Mouse (Mus musculus) megakaryocyte, adult 5-6 weeks (primary cell): ENCODE measurements around the gene Fstl3. TPM values are rescaled to one million over a fixed set of nuclear protein-coding genes. Genes with fewer than 3 reads are reported as not detected.
"Not testable (repeated sequence)": the region's sequence is repeated elsewhere in the genome, so short reads cannot be mapped to it uniquely, and the experiment has no call there.

Experiments used
- ATAC-seq: 2 replicates; pipeline ENCODE4 v1.8.0; 2016; ENCODE audit warnings: mild to moderate bottlenecking, inconsistent platforms; ENCODE audit not compliant: poor library complexity, severe bottlenecking
- total RNA-seq, 2 experiments: library from RNA; stranded (forward) in 1 of 2; stranded (reverse) in 1 of 2; fragments of 153-499, 151-499 nt in 1 of 2; fragments of 221-1000, 200-1000 nt in 1 of 2; gene quantifications; 2 replicates each; pipeline versions ENCODE4 v1.2.3 to v1.2.4; 2015 to 2017

The Fstl3 gene
- total RNA-seq (2015), result 3.9 and 5.3 TPM in 2 replicates
- total RNA-seq (2017), result 1.7 and 2.7 TPM in 2 replicates

- no peak for ATAC-seq
These were observed at the start of gene Fstl3 for GRCm38 (mm10) chr10:79777103-79777531. Fstl3 (plus strand) TSS chr10:79777272.

- no peak for ATAC-seq
These were observed 48.5 kb upstream of the Fstl3 start for GRCm38 (mm10) chr10:79728323-79729249.

- no peak for ATAC-seq
These were observed 47.6 kb upstream of the Fstl3 start for GRCm38 (mm10) chr10:79729357-79729965.

- ATAC-seq, result no peak
These were observed 44.6 kb upstream of the Fstl3 start for GRCm38 (mm10) chr10:79732500-79732899.

GRCm38 (mm10) chr10:79733847-79734246 is 43.2 kb upstream of the Fstl3 start:
- no peak for ATAC-seq

GRCm38 (mm10) chr10:79735361-79735760 is 41.7 kb upstream of the Fstl3 start:
- no peak for ATAC-seq

- no peak for ATAC-seq
These were observed 40.4 kb upstream of the Fstl3 start for GRCm38 (mm10) chr10:79736706-79737105.

- ATAC-seq, result peak; percentile 69
These were observed 38.8 kb upstream of the Fstl3 start for GRCm38 (mm10) chr10:79738259-79738658.

GRCm38 (mm10) chr10:79739234-79739633 is 37.8 kb upstream of the Fstl3 start:
- ATAC-seq, result no peak

GRCm38 (mm10) chr10:79740863-79741262 is 36.2 kb upstream of the Fstl3 start:
- no peak for ATAC-seq

- ATAC-seq, result no peak
These were observed 33.9 kb upstream of the Fstl3 start for GRCm38 (mm10) chr10:79743161-79743560.

- ATAC-seq, result no peak
These were observed 33.3 kb upstream of the Fstl3 start for GRCm38 (mm10) chr10:79743650-79744365.

GRCm38 (mm10) chr10:79745411-79745810 is 31.7 kb upstream of the Fstl3 start:
- no peak for ATAC-seq

- ATAC-seq, result peak; percentile 99
These were observed 30.9 kb upstream of the Fstl3 start, which contains the start of gene Polrmt for GRCm38 (mm10) chr10:79745898-79746773. Polrmt (minus strand) TSS chr10:79746581.

- peak; percentile 22; the same call in 1 of the 2 replicates for ATAC-seq
These were observed 30.3 kb upstream of the Fstl3 start for GRCm38 (mm10) chr10:79746774-79747151.

GRCm38 (mm10) chr10:79748496-79748895 is 28.6 kb upstream of the Fstl3 start:
- ATAC-seq, result no peak

- ATAC-seq, result peak; percentile 75
These were observed 22.1 kb upstream of the Fstl3 start, which contains the start of gene Fgf22 for GRCm38 (mm10) chr10:79754856-79755516. Fgf22 (plus strand) TSS chr10:79755076.

- no peak for ATAC-seq
These were observed 21.2 kb upstream of the Fstl3 start for GRCm38 (mm10) chr10:79755854-79756253.

- ATAC-seq, result no peak
These were observed 20.4 kb upstream of the Fstl3 start for GRCm38 (mm10) chr10:79756660-79757059.

GRCm38 (mm10) chr10:79759675-79760074 is 17.4 kb upstream of the Fstl3 start:
- ATAC-seq, result not testable (repeated sequence)
